Mouse (Mus musculus) myocyte (in vitro differentiated cells): ENCODE results near the gene Camta1. TPM values are rescaled to one million over a fixed set of nuclear protein-coding genes. Genes with fewer than 3 reads are reported as not detected.

Experiments
- H3K27me3 ChIP-seq: one replicate; pipeline ENCODE4 v1.6.1; 2011; ENCODE audit not compliant: control insufficient read depth, insufficient read depth, insufficient read length
- H3K36me3 ChIP-seq: one replicate; pipeline ENCODE4 v1.6.1; 2011; ENCODE audit not compliant: control insufficient read depth, insufficient read depth
- H3K4me2 ChIP-seq: one replicate; pipeline ENCODE4 v1.6.1; 2011; ENCODE audit warnings: low read depth, control low read depth
- H3K4me3 ChIP-seq: one replicate; pipeline ENCODE4 v1.5.1; 2011; ENCODE audit warnings: mild to moderate bottlenecking, control low read depth, moderate library complexity
- H3K79me2 ChIP-seq: one replicate; pipeline ENCODE4 v1.6.1; 2011; ENCODE audit not compliant: control insufficient read depth, insufficient read depth
- H3ac ChIP-seq: one replicate; pipeline ENCODE4 v1.6.1; 2011; ENCODE audit not compliant: control insufficient read depth, insufficient read length
- CEBPB ChIP-seq: IDR thresholded peaks from 2 replicates; pipeline ENCODE4 v1.6.1; 2011; ENCODE audit warnings: mild to moderate bottlenecking, moderate library complexity; ENCODE audit not compliant: poor library complexity, insufficient read depth, severe bottlenecking
- E2F4 ChIP-seq: IDR thresholded peaks from one replicate; pipeline ENCODE4 v1.6.1; 2011; ENCODE audit warnings: mild to moderate bottlenecking, control low read depth, moderate library complexity; ENCODE audit not compliant: insufficient read depth
- MAX ChIP-seq: IDR thresholded peaks from one replicate; pipeline ENCODE4 v1.6.1; 2011; ENCODE audit warnings: low read depth, mild to moderate bottlenecking, control low read depth
- MYOD1 ChIP-seq, 3 experiments: IDR thresholded peaks; one replicate each; pipeline ENCODE4 v1.6.1; 2011; ENCODE audit warnings: control low read depth in 2 of 3, low read depth in 2 of 3, mild to moderate bottlenecking in 2 of 3, moderate library complexity in 1 of 3; ENCODE audit not compliant: insufficient read length in 2 of 3, control insufficient read depth in 1 of 3
- MYOG ChIP-seq, 3 experiments: IDR thresholded peaks; one replicate each; pipeline ENCODE4 v1.6.1; 2011; ENCODE audit warnings: control low read depth in 2 of 3, low read depth in 2 of 3, mild to moderate bottlenecking in 2 of 3; ENCODE audit not compliant: insufficient read length in 2 of 3, control insufficient read depth in 1 of 3, insufficient read depth in 1 of 3
- POLR2A ChIP-seq: IDR thresholded peaks from one replicate; pipeline ENCODE4 v1.6.1; 2011; ENCODE audit warnings: low read depth, mild to moderate bottlenecking, control low read depth, moderate library complexity; ENCODE audit not compliant: insufficient read length
- POLR2AphosphoS2 ChIP-seq: IDR thresholded peaks from one replicate; pipeline ENCODE4 v1.6.1; 2011; ENCODE audit warnings: low read depth, control low read depth; ENCODE audit not compliant: insufficient read length
- REST ChIP-seq: IDR thresholded peaks from one replicate; pipeline ENCODE4 v1.6.1; 2011; ENCODE audit warnings: mild to moderate bottlenecking, control low read depth, moderate library complexity; ENCODE audit not compliant: insufficient read depth, insufficient read length
- SRF ChIP-seq: IDR thresholded peaks from one replicate; pipeline ENCODE4 v1.6.1; 2011; ENCODE audit warnings: low read depth; ENCODE audit not compliant: control insufficient read depth, insufficient read length
- TCF12 ChIP-seq: IDR thresholded peaks from one replicate; pipeline ENCODE4 v1.6.1; 2011; ENCODE audit warnings: mild to moderate bottlenecking, control low read depth; ENCODE audit not compliant: poor library complexity, insufficient read depth, severe bottlenecking
- TCF3 ChIP-seq: IDR thresholded peaks from one replicate; pipeline ENCODE4 v1.6.1; 2011; ENCODE audit warnings: low read depth, control low read depth; ENCODE audit not compliant: insufficient read length
- USF1 ChIP-seq: IDR thresholded peaks from one replicate; pipeline ENCODE4 v1.6.1; 2011; ENCODE audit warnings: low read depth, mild to moderate bottlenecking, control low read depth, moderate library complexity
- polyA plus RNA-seq: library from polyadenylated mRNA; unstranded; fragments of >200 nt; fragmentation: generic; extraction: Trizol; gene quantifications from one replicate; pipeline ENCODE4 v1.2.1, GENCODE M21; 2012; ENCODE audit warnings: missing spikeins

The Camta1 gene
- polyA plus RNA-seq, 1 experiment: 40.6 TPM

- TF ChIP-seq SRF (no peak), USF1 (no peak), E2F4 (no peak), CEBPB (no peak), POLR2A (no peak), TCF3 (no peak), MYOD1 (IDR thresholded peaks at IDR 0.05; ENCODE audit: control insufficient read depth in 1 of 3, insufficient read length in 2 of 3, low read depth in 2 of 3) (no peak), TCF12 (no peak)
- H3K27me3 ChIP-seq: no peaks in the 10 kb centered on the region
- no peaks in the 10 kb centered on the region for H3K79me2 ChIP-seq
- no peak overlapping the region for H3ac ChIP-seq
- H3K36me3 ChIP-seq: no peaks in the 10 kb centered on the region
- no peak overlapping the region for H3K4me2 ChIP-seq
- H3K4me3 ChIP-seq: no peak overlapping the region
Observed at GRCm38 (mm10) chr4:151372855-151373566, 488.7 kb downstream of the Camta1 start.

GRCm38 (mm10) chr4:151366941-151367545 is 494.6 kb downstream of the Camta1 start:
- Histone ChIP-seq H3ac (no peak overlapping the region), H3K79me2 (no peaks in the 10 kb centered on the region), H3K4me2 (no peak overlapping the region), H3K27me3 (peaks cover 6% of the 10 kb centered on the region), H3K36me3 (no peaks in the 10 kb centered on the region), H3K4me3 (no peak overlapping the region)
- no peak for TF ChIP-seq USF1
- TF ChIP-seq POLR2AphosphoS2: no peak
- no peak for TF ChIP-seq TCF12
- TF ChIP-seq TCF3: no peak
- TF ChIP-seq MAX: no peak
- no peak for TF ChIP-seq REST
- TF ChIP-seq POLR2A: no peak
- TF ChIP-seq MYOD1 (IDR thresholded peaks at IDR 0.05; ENCODE audit: control insufficient read depth in 1 of 3, insufficient read length in 2 of 3, low read depth in 2 of 3): no peak
- TF ChIP-seq MYOG (IDR thresholded peaks at IDR 0.05; ENCODE audit: control insufficient read depth in 1 of 3, insufficient read depth in 1 of 3, insufficient read length in 2 of 3, low read depth in 2 of 3): no peak
- no peak for TF ChIP-seq E2F4
- TF ChIP-seq SRF: no peak
- TF ChIP-seq CEBPB: no peak

GRCm38 (mm10) chr4:151360976-151361673 is 500.6 kb downstream of the Camta1 start:
- H3K27me3 ChIP-seq: peaks cover 18% of the 10 kb centered on the region

GRCm38 (mm10) chr4:151355505-151355904 is 506.2 kb downstream of the Camta1 start:
- Histone ChIP-seq H3ac (no peak overlapping the region), H3K27me3 (peaks cover 13% of the 10 kb centered on the region), H3K4me3 (no peak overlapping the region), H3K4me2 (no peak overlapping the region), H3K79me2 (no peaks in the 10 kb centered on the region), H3K36me3 (no peaks in the 10 kb centered on the region)
- TF ChIP-seq CEBPB (no peak), TCF3 (no peak), E2F4 (no peak), MYOG (IDR thresholded peaks at IDR 0.05; ENCODE audit: control insufficient read depth in 1 of 3, insufficient read depth in 1 of 3, insufficient read length in 2 of 3, low read depth in 2 of 3) (no peak)

More at GRCm38 (mm10) chr4:151360976-151361673, 500.6 kb downstream of the Camta1 start:
- Histone ChIP-seq H3K4me3 (no peak overlapping the region), H3K79me2 (no peaks in the 10 kb centered on the region), H3ac (no peak overlapping the region), H3K4me2 (no peak overlapping the region), H3K36me3 (no peaks in the 10 kb centered on the region)
- TF ChIP-seq MYOD1 (IDR thresholded peaks at IDR 0.05; ENCODE audit: control insufficient read depth in 1 of 3, insufficient read length in 2 of 3, low read depth in 2 of 3) (no peak), SRF (no peak), CEBPB (no peak), MYOG (IDR thresholded peaks at IDR 0.05; ENCODE audit: control insufficient read depth in 1 of 3, insufficient read depth in 1 of 3, insufficient read length in 2 of 3, low read depth in 2 of 3) (no peak), MAX (no peak), TCF3 (no peak), USF1 (no peak), TCF12 (no peak), REST (no peak), POLR2AphosphoS2 (no peak), POLR2A (no peak), E2F4 (no peak)
